Mouse (Mus musculus) spleen, postnatal 36 days (tissue): ENCODE measurements around the gene Cldn20.
A peak's percentile ranks its signal among the peaks of the same experiment; 100 is the strongest.

Experiments
- DNase-seq, 2 experiments: peaks; one replicate each; pipeline ENCODE4 v3.0.0; 2022; ENCODE audit warnings: low spot score in 2 of 2, mixed read lengths in 1 of 2

Cldn20 gene

GRCm38 (mm10) chr17:3532254-3532653 is at the start of gene Cldn20:
TSS of gene Cldn20 (plus strand) at chr17:3532554.
- no peak for DNase-seq

- no peak for DNase-seq
Observed at GRCm38 (mm10) chr17:3483091-3483490, 49.3 kb upstream of the Cldn20 start.

- DNase-seq, result no peak
Observed at GRCm38 (mm10) chr17:3485851-3486250, 46.5 kb upstream of the Cldn20 start.

- no peak for DNase-seq
Observed at GRCm38 (mm10) chr17:3487211-3487610, 45.1 kb upstream of the Cldn20 start.

- no peak for DNase-seq
Observed at GRCm38 (mm10) chr17:3487721-3488601, 44.4 kb upstream of the Cldn20 start.

GRCm38 (mm10) chr17:3490216-3490895 is 42.0 kb upstream of the Cldn20 start:
- no peak for DNase-seq

GRCm38 (mm10) chr17:3491065-3491464 is 41.3 kb upstream of the Cldn20 start:
- DNase-seq, result no peak

- no peak for DNase-seq
Observed at GRCm38 (mm10) chr17:3491667-3492066, 40.7 kb upstream of the Cldn20 start.

- no peak for DNase-seq
Observed at GRCm38 (mm10) chr17:3495576-3495975, 36.8 kb upstream of the Cldn20 start.

GRCm38 (mm10) chr17:3496080-3496479 is 36.3 kb upstream of the Cldn20 start:
- DNase-seq, result no peak

- DNase-seq, result no peak
Observed at GRCm38 (mm10) chr17:3498086-3498485, 34.3 kb upstream of the Cldn20 start.

GRCm38 (mm10) chr17:3498580-3498979 is 33.8 kb upstream of the Cldn20 start:
- no peak for DNase-seq

- no peak for DNase-seq
Observed at GRCm38 (mm10) chr17:3499468-3499867, 32.9 kb upstream of the Cldn20 start.

- no peak for DNase-seq
Observed at GRCm38 (mm10) chr17:3500076-3500475, 32.3 kb upstream of the Cldn20 start.

- no peak for DNase-seq
Observed at GRCm38 (mm10) chr17:3500936-3501335, 31.4 kb upstream of the Cldn20 start.

GRCm38 (mm10) chr17:3505711-3506110 is 26.6 kb upstream of the Cldn20 start:
- no peak for DNase-seq

- no peak for DNase-seq
Observed at GRCm38 (mm10) chr17:3506508-3506907, 25.8 kb upstream of the Cldn20 start.

GRCm38 (mm10) chr17:3509841-3510240 is 22.5 kb upstream of the Cldn20 start:
- peak; percentile 6 to 37 for DNase-seq

- no peak for DNase-seq
Observed at GRCm38 (mm10) chr17:3514316-3514715, 18.0 kb upstream of the Cldn20 start.

GRCm38 (mm10) chr17:3515851-3516250 is 16.5 kb upstream of the Cldn20 start:
- DNase-seq, result no peak

- no peak for DNase-seq
Observed at GRCm38 (mm10) chr17:3516406-3516805, 15.9 kb upstream of the Cldn20 start.

- DNase-seq, result no peak
Observed at GRCm38 (mm10) chr17:3520344-3520743, 12.0 kb upstream of the Cldn20 start.
